Mouse (Mus musculus): ENCODE data around the gene Bicral. TPM values are rescaled to one million over a fixed set of nuclear protein-coding genes. Genes with fewer than 3 reads are reported as not detected.

Bicral gene
- polyA plus RNA-seq, 1 experiment, result 14.4 TPM

DNA sequence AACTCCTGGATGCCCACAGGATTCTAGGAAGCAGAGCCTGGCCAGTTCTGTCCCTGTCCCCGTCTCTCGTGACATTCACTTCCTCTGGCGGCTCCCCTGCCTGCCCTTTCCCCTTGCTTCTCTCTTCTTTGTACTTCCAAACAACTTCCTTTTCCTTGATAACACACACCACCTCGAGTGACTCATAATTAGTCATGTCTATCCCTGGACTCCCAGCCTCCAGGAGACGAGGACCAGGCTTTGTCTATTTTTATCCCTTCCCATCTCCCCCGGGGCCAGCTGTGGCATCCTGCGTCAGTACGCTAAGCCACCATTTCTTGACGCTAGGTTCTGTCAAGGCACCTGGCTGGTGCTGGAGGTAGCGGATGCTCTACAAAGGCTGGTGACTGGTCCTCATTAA is 15.9 kb upstream of the Bicral start:
- no peak for TF ChIP-seq POLR2A (IDR thresholded peaks at IDR 0.05; ENCODE audit: low read depth, low read length)
- no peak for TF ChIP-seq CTCF (IDR thresholded peaks at IDR 0.05; ENCODE audit: extremely low read depth, insufficient read depth, insufficient read length, insufficient replicate concordance)

DNA sequence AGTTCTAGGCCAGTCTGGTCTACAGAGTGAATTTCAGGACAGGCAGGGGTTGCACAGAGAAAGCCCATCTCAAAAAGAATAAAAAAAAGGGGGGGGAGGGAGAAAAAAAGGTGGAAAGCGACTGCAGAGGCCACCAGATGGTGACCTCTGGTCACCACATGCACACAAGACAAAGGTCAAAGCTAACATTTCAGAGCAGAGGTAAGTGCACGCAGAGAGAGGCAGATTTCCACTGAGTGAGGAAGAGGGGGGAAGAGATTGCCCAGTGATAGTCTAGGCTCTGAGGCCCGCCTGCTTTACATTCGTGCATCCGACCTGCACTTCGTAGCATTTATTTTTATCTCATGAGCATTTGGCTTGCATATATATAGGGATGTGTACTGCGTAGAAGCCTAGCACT is 14.5 kb upstream of the Bicral start:
- peaks cover 7% of the 10 kb centered on the region; the same call in 1 of the 2 replicates for H3K4me1 ChIP-seq (ENCODE audit: control insufficient read depth, insufficient read depth, insufficient read length)
- H3K4me3 ChIP-seq (ENCODE audit: extremely low read depth, insufficient read depth, insufficient read length), result no peak overlapping the region
- no peaks in the 10 kb centered on the region for H3K36me3 ChIP-seq (ENCODE audit: control insufficient read depth, insufficient read depth, low read length)
- H3K27me3 ChIP-seq (ENCODE audit: control insufficient read depth, insufficient read depth, low read length), result no peaks in the 10 kb centered on the region
- no peak overlapping the region for H3K27ac ChIP-seq (ENCODE audit: insufficient read depth, low read length)
- TF ChIP-seq POLR2A (IDR thresholded peaks at IDR 0.05; ENCODE audit: low read depth, low read length) (no peak), CTCF (IDR thresholded peaks at IDR 0.05; ENCODE audit: extremely low read depth, insufficient read depth, insufficient read length, insufficient replicate concordance) (no peak)
- WGBS, result 92% methylated on average over 7 of the region's 7 CpGs
- no peak for DNase-seq (ENCODE audit: low read depth in 1 of 2, low spot score in 2 of 2)

More for the DNA sequence above, 15.9 kb upstream of the Bicral start:
- Histone ChIP-seq H3K27me3 (ENCODE audit: control insufficient read depth, insufficient read depth, low read length) (no peaks in the 10 kb centered on the region), H3K4me1 (ENCODE audit: control insufficient read depth, insufficient read depth, insufficient read length) (peaks cover 7% of the 10 kb centered on the region; the same call in 1 of the 2 replicates), H3K36me3 (ENCODE audit: control insufficient read depth, insufficient read depth, low read length) (no peaks in the 10 kb centered on the region), H3K27ac (ENCODE audit: insufficient read depth, low read length) (no peak overlapping the region), H3K4me3 (ENCODE audit: extremely low read depth, insufficient read depth, insufficient read length) (no peak overlapping the region)
- WGBS, result 38% methylated on average over 10 of the region's 10 CpGs
- DNase-seq (ENCODE audit: low read depth in 1 of 2, low spot score in 2 of 2), result no peak

DNA sequence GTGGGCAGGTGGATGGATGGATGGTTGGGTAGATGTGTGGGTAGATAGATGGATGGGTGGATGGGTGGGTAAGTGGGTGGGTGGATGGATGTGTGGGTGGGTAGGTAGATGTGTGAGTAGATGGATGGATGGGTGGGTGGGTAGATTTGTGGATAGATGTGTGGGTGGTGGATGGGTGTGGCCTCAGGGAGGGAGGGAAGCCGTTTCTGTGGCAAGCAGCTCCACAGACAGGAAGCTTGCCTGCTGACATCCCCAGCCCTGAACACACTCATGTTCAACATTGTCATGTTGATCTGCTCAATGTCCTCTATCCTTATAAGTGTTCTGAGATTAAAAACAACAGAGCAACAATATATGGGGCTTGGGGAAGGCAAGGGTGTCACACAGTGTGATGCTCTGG is 12.6 kb upstream of the Bicral start:
- Histone ChIP-seq H3K36me3 (ENCODE audit: control insufficient read depth, insufficient read depth, low read length) (no peaks in the 10 kb centered on the region), H3K4me3 (ENCODE audit: extremely low read depth, insufficient read depth, insufficient read length) (no peak overlapping the region), H3K27ac (ENCODE audit: insufficient read depth, low read length) (no peak overlapping the region), H3K27me3 (ENCODE audit: control insufficient read depth, insufficient read depth, low read length) (no peaks in the 10 kb centered on the region), H3K4me1 (ENCODE audit: control insufficient read depth, insufficient read depth, insufficient read length) (peaks cover 7% of the 10 kb centered on the region; the same call in 1 of the 2 replicates)
- TF ChIP-seq CTCF (IDR thresholded peaks at IDR 0.05; ENCODE audit: extremely low read depth, insufficient read depth, insufficient read length, insufficient replicate concordance) (no peak), POLR2A (IDR thresholded peaks at IDR 0.05; ENCODE audit: low read depth, low read length) (no peak)
- WGBS, result 0% methylated on average over 1 of the region's 1 CpGs
- no peak for DNase-seq (ENCODE audit: low read depth in 1 of 2, low spot score in 2 of 2)

DNA sequence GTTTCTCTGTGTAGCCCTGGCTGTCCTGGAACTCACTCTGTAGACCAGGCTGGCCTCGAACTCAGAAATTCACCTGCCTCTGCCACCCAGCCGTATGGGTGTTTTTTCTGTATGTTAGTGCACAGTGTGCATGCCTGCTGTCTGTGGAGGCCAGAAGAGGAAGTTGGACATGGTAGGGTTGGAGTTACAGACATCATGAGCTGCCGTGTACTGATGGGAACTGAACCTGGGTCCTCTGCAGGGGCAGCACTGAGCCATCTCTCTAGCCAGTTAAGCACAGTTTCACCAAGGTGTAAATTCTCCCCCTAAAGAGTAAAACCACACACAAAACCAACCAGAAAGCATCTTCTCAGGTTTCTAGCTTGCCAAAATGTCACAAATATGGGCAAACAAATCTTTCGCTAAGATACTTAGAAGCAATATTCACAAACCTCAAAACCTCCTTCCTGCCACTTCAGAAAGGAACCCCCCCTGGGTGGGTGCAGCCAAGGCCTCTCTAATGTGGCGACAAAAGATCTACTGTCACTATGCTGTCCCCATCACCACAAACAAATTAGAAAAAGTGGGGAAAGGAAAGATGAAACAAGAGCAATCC is 12.0 kb upstream of the Bicral start:
- H3K27me3 ChIP-seq (ENCODE audit: control insufficient read depth, insufficient read depth, low read length), result no peaks in the 10 kb centered on the region
- no peak overlapping the region for H3K4me3 ChIP-seq (ENCODE audit: extremely low read depth, insufficient read depth, insufficient read length)
- peak in 1 of 2 experiments; percentile 30 for DNase-seq (ENCODE audit: low read depth in 1 of 2, low spot score in 2 of 2)
- H3K36me3 ChIP-seq (ENCODE audit: control insufficient read depth, insufficient read depth, low read length), result no peaks in the 10 kb centered on the region
- 29% methylated on average over 5 of the region's 5 CpGs for WGBS
- no peak overlapping the region for H3K27ac ChIP-seq (ENCODE audit: insufficient read depth, low read length)
- H3K4me1 ChIP-seq (ENCODE audit: control insufficient read depth, insufficient read depth, insufficient read length), result peaks cover 7% of the 10 kb centered on the region; the same call in 1 of the 2 replicates
- no peak for TF ChIP-seq POLR2A (IDR thresholded peaks at IDR 0.05; ENCODE audit: low read depth, low read length)
- no peak for TF ChIP-seq CTCF (IDR thresholded peaks at IDR 0.05; ENCODE audit: extremely low read depth, insufficient read depth, insufficient read length, insufficient replicate concordance)

DNA sequence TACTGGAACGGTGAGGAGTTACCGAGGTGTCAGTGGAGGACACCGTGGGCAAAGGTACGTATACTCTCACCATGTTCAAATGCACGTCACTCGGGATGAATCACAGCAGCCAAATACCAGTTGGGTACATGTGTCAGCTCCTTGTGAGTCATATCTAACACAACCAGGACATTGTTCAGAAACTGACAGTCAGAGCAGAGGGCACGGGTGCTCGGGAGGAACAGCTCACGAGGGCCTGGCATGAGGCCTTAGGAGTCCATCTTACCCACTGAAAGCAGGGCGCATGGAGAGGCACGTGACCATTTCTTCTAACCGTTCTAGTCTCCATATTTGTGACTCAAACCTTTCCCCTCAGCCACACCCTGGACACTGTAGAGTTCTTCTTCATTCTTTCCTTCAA is 8.6 kb upstream of the Bicral start:
- DNase-seq (ENCODE audit: low read depth in 1 of 2, low spot score in 2 of 2), result no peak
- no peak overlapping the region for H3K27ac ChIP-seq (ENCODE audit: insufficient read depth, low read length)
- no peak overlapping the region for H3K4me3 ChIP-seq (ENCODE audit: extremely low read depth, insufficient read depth, insufficient read length)
- 91% methylated on average over 12 of the region's 12 CpGs for WGBS
- H3K4me1 ChIP-seq (ENCODE audit: control insufficient read depth, insufficient read depth, insufficient read length), result peaks cover 7% of the 10 kb centered on the region; the same call in 1 of the 2 replicates
- TF ChIP-seq POLR2A (IDR thresholded peaks at IDR 0.05; ENCODE audit: low read depth, low read length), result no peak
- TF ChIP-seq CTCF (IDR thresholded peaks at IDR 0.05; ENCODE audit: extremely low read depth, insufficient read depth, insufficient read length, insufficient replicate concordance), result no peak
- no peaks in the 10 kb centered on the region for H3K36me3 ChIP-seq (ENCODE audit: control insufficient read depth, insufficient read depth, low read length)
- no peaks in the 10 kb centered on the region for H3K27me3 ChIP-seq (ENCODE audit: control insufficient read depth, insufficient read depth, low read length)

DNA sequence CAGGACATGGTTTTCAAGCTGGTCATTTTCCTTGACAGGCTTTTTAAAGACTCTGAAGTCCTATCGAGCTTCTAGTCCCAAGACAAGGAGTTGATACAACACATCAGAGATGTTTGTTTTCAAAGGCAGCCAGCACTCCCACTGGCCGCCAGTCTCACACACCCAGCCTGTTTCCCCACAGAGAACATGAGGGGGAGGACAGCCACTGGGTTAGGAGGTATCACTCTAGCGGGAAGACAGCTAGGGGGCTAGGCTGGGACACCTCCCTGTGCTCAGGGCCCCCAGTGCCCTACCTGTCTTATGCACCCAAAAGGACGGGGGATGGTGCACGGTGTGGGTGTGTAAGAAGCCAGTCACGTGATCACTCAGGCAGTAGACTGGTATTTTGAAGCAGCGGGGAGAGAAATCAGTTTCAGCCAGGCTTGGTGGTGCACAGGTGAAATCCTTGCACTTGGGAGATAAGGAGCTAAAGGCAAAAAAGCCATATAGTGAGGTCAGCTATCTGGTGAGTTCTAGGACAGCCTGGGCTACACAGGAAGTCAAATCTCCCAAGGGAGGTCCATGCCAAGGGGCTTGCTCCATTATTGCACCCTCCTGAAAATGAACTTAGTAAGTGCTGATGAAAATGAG is 6.4 kb upstream of the Bicral start:
- WGBS, result 87% methylated on average over 7 of the region's 7 CpGs
- Histone ChIP-seq H3K4me3 (ENCODE audit: extremely low read depth, insufficient read depth, insufficient read length) (no peak overlapping the region), H3K36me3 (ENCODE audit: control insufficient read depth, insufficient read depth, low read length) (no peaks in the 10 kb centered on the region), H3K27me3 (ENCODE audit: control insufficient read depth, insufficient read depth, low read length) (no peaks in the 10 kb centered on the region), H3K27ac (ENCODE audit: insufficient read depth, low read length) (no peak overlapping the region), H3K4me1 (ENCODE audit: control insufficient read depth, insufficient read depth, insufficient read length) (no peaks in the 10 kb centered on the region)
- no peak for DNase-seq (ENCODE audit: low read depth in 1 of 2, low spot score in 2 of 2)
- no peak for TF ChIP-seq POLR2A (IDR thresholded peaks at IDR 0.05; ENCODE audit: low read depth, low read length)
- TF ChIP-seq CTCF (IDR thresholded peaks at IDR 0.05; ENCODE audit: extremely low read depth, insufficient read depth, insufficient read length, insufficient replicate concordance), result no peak

DNA sequence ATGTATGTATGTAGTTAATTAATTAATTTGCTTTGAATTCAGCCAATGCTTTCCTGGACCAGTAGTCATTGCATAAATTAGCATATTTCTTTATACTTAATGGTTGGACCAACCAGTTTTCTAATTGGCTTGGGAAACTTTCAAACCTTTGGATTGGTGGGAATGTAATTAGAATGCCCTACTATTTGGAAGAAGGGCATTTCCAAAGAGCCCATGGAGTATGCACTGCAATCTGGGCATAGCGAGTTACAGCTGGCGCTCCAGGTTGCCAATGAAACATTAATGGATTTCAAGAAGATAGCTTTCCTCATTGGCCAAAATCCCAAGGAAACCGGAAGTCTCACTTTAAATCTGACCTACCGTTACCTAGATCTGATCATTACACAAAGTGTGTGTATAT is 1.8 kb upstream of the Bicral start:
- H3K4me3 ChIP-seq (ENCODE audit: extremely low read depth, insufficient read depth, insufficient read length), result no peak overlapping the region
- H3K4me1 ChIP-seq (ENCODE audit: control insufficient read depth, insufficient read depth, insufficient read length), result peaks cover 4% of the 10 kb centered on the region
- H3K27me3 ChIP-seq (ENCODE audit: control insufficient read depth, insufficient read depth, low read length), result no peaks in the 10 kb centered on the region
- no peak overlapping the region for H3K27ac ChIP-seq (ENCODE audit: insufficient read depth, low read length)
- no peaks in the 10 kb centered on the region for H3K36me3 ChIP-seq (ENCODE audit: control insufficient read depth, insufficient read depth, low read length)
- no peak for TF ChIP-seq CTCF (IDR thresholded peaks at IDR 0.05; ENCODE audit: extremely low read depth, insufficient read depth, insufficient read length, insufficient replicate concordance)
- no peak for TF ChIP-seq POLR2A (IDR thresholded peaks at IDR 0.05; ENCODE audit: low read depth, low read length)
- WGBS, result 95% methylated on average over 4 of the region's 4 CpGs
- no peak for DNase-seq (ENCODE audit: low read depth in 1 of 2, low spot score in 2 of 2)
